Mouse (Mus musculus): Measurements from ENCODE around the gene Ugt1a1.

GRCm38 (mm10) chr1:88268070-88268469 lies 56.3 kb downstream of the Ugt1a1 start:
- TF ChIP-seq CTCF (IDR thresholded peaks at IDR 0.05; ENCODE audit: borderline replicate concordance, insufficient read depth, low read depth, low read length) (no peak), POLR2A (IDR thresholded peaks at IDR 0.05; ENCODE audit: borderline replicate concordance, insufficient read depth, low read length) (no peak)

All from cerebellum, adult 2 months (tissue).